Mouse (Mus musculus) hindbrain, embryonic 16.5 days (tissue): ENCODE data around the gene Rhbdd2. TPM values are rescaled to one million over a fixed set of nuclear protein-coding genes. Genes with fewer than 3 reads are reported as not detected.

Experiments used
- ATAC-seq: fragments of 200-750 bp; cut with Nextera tagmentation; 2 replicates; pipeline ENCODE4 v1.8.0; 2017; ENCODE audit warnings: moderate TSS enrichment, moderate library complexity
- H3K27ac ChIP-seq: fragments of 300-500 bp; sonication (generic); 2 replicates; pipeline ENCODE4 v1.5.1; 2014; ENCODE audit warnings: low read depth, mild to moderate bottlenecking, control low read depth, low read length, moderate library complexity
- H3K27me3 ChIP-seq: fragments of 300-500 bp; sonication (generic); replicated peaks from 2 replicates; pipeline ENCODE4 v1.6.1; 2014; ENCODE audit warnings: low read length; ENCODE audit not compliant: control insufficient read depth, insufficient read depth
- H3K36me3 ChIP-seq: fragments of 300-500 bp; sonication (generic); 2 replicates; pipeline ENCODE4 v1.6.1; 2014; ENCODE audit warnings: mild to moderate bottlenecking, low read length, moderate library complexity, mixed read lengths; ENCODE audit not compliant: control insufficient read depth, insufficient read depth
- H3K4me1 ChIP-seq: fragments of 300-500 bp; sonication (generic); 2 replicates; pipeline ENCODE4 v1.6.1; 2014; ENCODE audit warnings: low read depth, low read length; ENCODE audit not compliant: control insufficient read depth, insufficient read depth
- H3K4me2 ChIP-seq: fragments of 300-500 bp; sonication (generic); 2 replicates; pipeline ENCODE4 v1.6.1; 2014; ENCODE audit warnings: mild to moderate bottlenecking, low read length, control low read depth, moderate library complexity
- H3K4me3 ChIP-seq: fragments of 300-500 bp; sonication (generic); 2 replicates; pipeline ENCODE4 v1.5.1; 2014; ENCODE audit warnings: mild to moderate bottlenecking, low read length, control low read depth, moderate library complexity
- H3K9ac ChIP-seq: fragments of 300-500 bp; sonication (generic); 2 replicates; pipeline ENCODE4 v1.6.1; 2014; ENCODE audit warnings: low read depth, mild to moderate bottlenecking, control low read depth, low read length, moderate library complexity
- H3K9me3 ChIP-seq: fragments of 300-500 bp; sonication (generic); 2 replicates; pipeline ENCODE4 v1.6.1; 2014; ENCODE audit warnings: mild to moderate bottlenecking, low read length, moderate library complexity; ENCODE audit not compliant: control insufficient read depth
- WGBS: fragments of 180-500 bp; shearing (Covaris S2); extraction: QIAGEN DNeasy Blood & Tissue Kit; methylation state at CpG from one replicate; pipeline ENCODE4 v1.1.7; 2014; 5-methylcytosine and 5-hydroxymethylcytosine counted together
- polyA plus RNA-seq: library from polyadenylated mRNA; unstranded; fragments of >200 nt; fragmentation: Nextera tagmentation; extraction: Ambion mirVana; gene quantifications from 2 replicates; pipeline ENCODE4 v1.2.1, GENCODE M21; 2015

Gene Rhbdd2
- polyA plus RNA-seq, 1 experiment from 2014 or later, result 98.5 TPM

DNA sequence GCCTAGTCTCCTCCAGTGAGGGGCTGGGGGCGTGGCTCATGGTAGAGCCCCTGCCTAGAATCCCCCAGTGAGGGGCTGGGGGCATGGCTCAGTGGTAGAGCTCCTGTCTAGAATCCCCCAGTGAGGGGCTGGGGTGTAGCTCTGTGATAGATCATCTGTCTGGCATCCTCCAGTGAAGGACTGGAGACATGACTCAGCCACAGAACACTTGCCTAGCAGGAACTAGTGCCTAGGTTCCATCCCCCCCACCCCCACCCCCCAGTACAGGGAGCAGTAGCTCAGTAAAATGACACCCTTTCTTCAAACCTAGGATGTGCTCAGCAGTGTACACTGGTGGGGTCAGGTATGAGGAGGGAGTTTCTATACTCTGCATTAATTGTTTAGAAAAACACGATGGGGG, 38.5 kb downstream of the Rhbdd2 start:
- Histone ChIP-seq H3K27ac (no peak overlapping the region), H3K4me2 (no peak overlapping the region), H3K9me3 (no peaks in the 10 kb centered on the region), H3K4me3 (no peak overlapping the region), H3K4me1 (peaks cover 18% of the 10 kb centered on the region), H3K27me3 (no peaks in the 10 kb centered on the region), H3K36me3 (no peaks in the 10 kb centered on the region), H3K9ac (no peak overlapping the region)
- 83% methylated on average over 2 of the region's 2 CpGs for WGBS
- ATAC-seq, result no peak

DNA sequence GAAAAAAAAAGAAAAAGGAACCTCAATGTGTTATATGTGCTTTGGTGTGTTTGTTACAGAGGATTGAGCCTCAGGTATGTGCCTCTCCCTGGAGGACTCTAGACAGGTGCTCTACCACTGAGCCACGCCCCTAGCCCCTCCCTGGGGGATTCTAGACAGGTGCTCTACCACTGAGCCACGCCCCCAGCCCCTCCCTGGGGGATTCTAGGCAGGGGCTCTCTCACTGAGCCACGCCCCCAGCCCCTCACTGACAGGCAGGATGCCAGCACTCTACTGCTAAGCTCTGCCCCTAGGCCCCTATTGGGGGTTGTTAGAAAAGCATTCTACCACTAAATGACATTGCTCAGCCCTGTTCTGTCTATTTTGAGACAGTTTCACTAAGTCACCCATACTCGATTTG, 40.1 kb downstream of the Rhbdd2 start:
- Histone ChIP-seq H3K27me3 (no peaks in the 10 kb centered on the region), H3K4me3 (no peak overlapping the region), H3K27ac (no peak overlapping the region), H3K9me3 (no peaks in the 10 kb centered on the region), H3K9ac (no peak overlapping the region), H3K4me1 (peaks cover 18% of the 10 kb centered on the region), H3K36me3 (no peaks in the 10 kb centered on the region), H3K4me2 (no peak overlapping the region)
- WGBS, result 85% methylated on average over 4 of the region's 4 CpGs
- no peak for ATAC-seq

DNA sequence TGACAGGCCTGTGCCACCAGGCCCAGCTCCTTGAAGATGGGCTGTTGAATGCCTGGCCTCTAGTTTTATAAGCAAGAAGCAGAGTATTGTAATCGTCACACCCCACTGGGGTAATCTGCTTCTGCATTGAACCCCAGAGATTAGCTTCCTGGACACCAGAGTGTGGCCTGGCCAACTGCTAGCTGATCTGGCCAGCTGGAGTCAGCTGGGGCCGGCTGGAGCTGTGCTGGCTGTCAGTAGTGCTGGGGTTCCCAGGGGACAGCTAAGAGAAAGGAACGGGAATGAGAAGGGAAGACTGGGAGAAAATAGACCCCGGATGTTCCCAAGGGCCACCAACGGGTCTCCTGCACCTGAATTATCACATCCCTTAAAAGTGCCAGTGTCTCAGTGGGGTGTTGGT, 40.6 kb downstream of the Rhbdd2 start:
- no peak overlapping the region for H3K27ac ChIP-seq
- peaks cover 18% of the 10 kb centered on the region for H3K4me1 ChIP-seq
- H3K9me3 ChIP-seq, result no peaks in the 10 kb centered on the region
- H3K36me3 ChIP-seq, result no peaks in the 10 kb centered on the region
- H3K9ac ChIP-seq, result no peak overlapping the region
- no peak for ATAC-seq
- H3K4me2 ChIP-seq, result no peak overlapping the region
- no peaks in the 10 kb centered on the region for H3K27me3 ChIP-seq
- H3K4me3 ChIP-seq, result no peak overlapping the region
- whole genome bisulfite sequencing, result 36% methylated on average over 5 of the region's 5 CpGs

DNA sequence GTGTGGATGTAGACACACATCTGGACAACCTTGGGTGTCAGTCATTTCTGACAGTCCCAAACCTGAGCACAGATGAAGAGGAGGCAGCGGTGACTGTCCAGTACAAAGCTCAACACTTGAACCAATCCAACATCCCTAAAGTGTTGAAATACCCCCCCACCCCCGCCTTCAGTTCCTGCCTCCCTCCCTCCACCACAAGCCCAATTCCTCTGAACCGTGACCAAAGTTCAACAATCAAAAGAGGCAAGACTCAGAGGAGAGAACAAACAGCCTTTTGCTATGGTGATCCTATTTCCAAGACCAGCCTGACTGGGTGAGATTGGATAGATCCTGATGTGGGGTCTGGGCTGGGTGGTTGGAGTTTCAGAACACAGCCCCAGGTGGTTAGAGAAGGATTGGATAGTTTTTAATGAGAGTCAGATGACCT, 41.9 kb downstream of the Rhbdd2 start:
- H3K4me2 ChIP-seq, result no peak overlapping the region; the same call in 1 of the 2 replicates

DNA sequence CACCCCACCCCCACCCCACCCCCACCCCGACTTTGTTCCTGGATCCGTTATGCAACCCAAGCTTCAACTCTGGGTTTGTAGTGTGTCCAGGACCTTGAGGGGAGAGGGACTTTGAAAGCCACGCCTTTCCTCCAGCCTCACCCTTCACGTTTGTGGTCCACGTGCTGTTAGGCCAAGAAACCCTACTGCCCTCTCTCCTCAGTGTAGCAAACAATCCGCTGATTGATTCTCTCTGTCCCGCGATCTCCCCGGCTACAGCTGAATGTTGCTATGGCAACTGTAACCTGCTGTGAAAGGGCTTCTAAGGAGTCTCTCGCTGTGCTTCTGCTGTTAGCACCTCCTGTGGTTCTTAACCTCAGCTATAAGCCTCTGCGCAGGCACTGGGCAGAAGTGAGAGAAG, 42.4 kb downstream of the Rhbdd2 start:
- Histone ChIP-seq H3K9me3 (no peaks in the 10 kb centered on the region), H3K4me3 (no peak overlapping the region), H3K4me2 (peak overlapping the region; percentile 50), H3K27me3 (no peaks in the 10 kb centered on the region), H3K9ac (peak overlapping the region; percentile 42; the same call in 1 of the 2 replicates), H3K27ac (peak overlapping the region; percentile 71), H3K36me3 (no peaks in the 10 kb centered on the region), H3K4me1 (peaks cover 18% of the 10 kb centered on the region)
- under 1% methylated on average over 11 of the region's 11 CpGs for WGBS
- ATAC-seq, result peak; percentile 94

More for the DNA sequence above, 41.9 kb downstream of the Rhbdd2 start:
- ATAC-seq, result peak; percentile 53; the same call in 1 of the 2 replicates
- Histone ChIP-seq H3K9ac (no peak overlapping the region), H3K4me3 (no peak overlapping the region), H3K27me3 (no peaks in the 10 kb centered on the region), H3K36me3 (no peaks in the 10 kb centered on the region), H3K9me3 (no peaks in the 10 kb centered on the region), H3K27ac (peak overlapping the region; percentile 71), H3K4me1 (peaks cover 18% of the 10 kb centered on the region)
- WGBS, result 7% methylated on average over 3 of the region's 3 CpGs

DNA sequence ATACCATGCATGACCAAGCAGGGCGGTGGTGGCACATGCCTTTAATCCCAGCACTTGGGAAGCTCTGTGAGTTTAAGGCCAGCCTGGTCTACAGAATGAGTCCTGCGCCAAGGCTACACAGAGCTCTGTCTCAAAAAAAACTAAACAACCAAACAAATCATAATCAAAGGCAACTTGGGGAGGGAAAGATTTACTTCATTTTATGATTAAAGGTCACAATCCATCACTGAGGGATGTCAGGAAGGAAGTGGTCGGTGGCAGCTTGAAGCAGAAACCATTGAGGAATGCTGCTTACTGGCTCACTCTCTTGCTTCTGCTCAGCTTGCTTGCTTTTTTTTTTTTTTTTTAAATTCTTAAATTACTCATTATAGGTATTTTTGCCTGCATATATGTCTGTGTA, 44.3 kb downstream of the Rhbdd2 start:
- no peak for ATAC-seq
- peaks cover 18% of the 10 kb centered on the region for H3K4me1 ChIP-seq
- H3K4me3 ChIP-seq, result no peak overlapping the region
- 81% methylated on average over 3 of the region's 3 CpGs for WGBS
- no peaks in the 10 kb centered on the region for H3K36me3 ChIP-seq
- no peaks in the 10 kb centered on the region for H3K9me3 ChIP-seq
- no peaks in the 10 kb centered on the region for H3K27me3 ChIP-seq
- no peak overlapping the region for H3K4me2 ChIP-seq
- H3K9ac ChIP-seq, result no peak overlapping the region
- H3K27ac ChIP-seq, result no peak overlapping the region

DNA sequence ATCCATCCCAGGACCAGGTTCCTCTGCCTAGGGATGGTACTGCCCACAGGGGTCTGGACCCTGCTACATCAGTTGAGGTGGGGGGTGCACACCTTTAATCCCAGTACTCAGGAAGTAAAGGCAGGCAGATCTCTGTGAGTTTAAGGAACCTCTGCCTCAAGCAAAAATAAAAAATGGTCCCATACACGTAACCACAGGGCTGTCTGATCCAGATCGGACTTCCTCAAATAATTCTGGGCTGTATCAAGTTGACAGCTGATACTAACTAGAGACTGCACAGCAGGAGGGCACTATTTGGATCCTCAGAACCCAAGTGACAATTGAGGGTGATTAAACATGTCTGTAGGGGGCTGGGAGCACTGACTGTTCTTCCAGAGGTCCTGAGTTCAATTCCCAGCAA, 44.8 kb downstream of the Rhbdd2 start:
- H3K36me3 ChIP-seq, result no peaks in the 10 kb centered on the region
- H3K9me3 ChIP-seq, result no peaks in the 10 kb centered on the region
- H3K4me1 ChIP-seq, result peaks cover 18% of the 10 kb centered on the region
- H3K9ac ChIP-seq, result no peak overlapping the region
- ATAC-seq, result no peak
- H3K27me3 ChIP-seq, result no peaks in the 10 kb centered on the region
- H3K4me3 ChIP-seq, result no peak overlapping the region
- WGBS, result 86% methylated on average over 2 of the region's 2 CpGs
- H3K4me2 ChIP-seq, result no peak overlapping the region
- no peak overlapping the region for H3K27ac ChIP-seq

DNA sequence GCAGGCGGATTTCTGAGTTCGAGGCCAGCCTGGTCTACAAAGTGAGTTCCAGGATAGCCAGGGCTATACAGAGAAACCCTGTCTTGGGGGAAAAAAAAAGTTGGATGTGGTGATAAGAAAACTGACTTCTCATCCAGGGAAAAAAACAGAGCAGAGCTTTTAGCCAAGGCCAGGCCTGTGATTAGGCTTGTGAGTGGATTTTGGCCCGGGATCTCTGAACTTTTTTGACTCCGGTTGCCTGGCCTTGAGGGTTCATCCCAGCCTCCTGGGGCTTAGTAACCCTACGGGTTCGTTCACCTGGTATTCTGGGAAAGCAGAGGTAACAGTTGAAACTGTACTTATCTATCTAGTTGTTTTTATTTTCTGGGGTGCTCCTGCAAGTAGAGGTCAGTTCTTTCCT, 46.1 kb downstream of the Rhbdd2 start:
- H3K4me1 ChIP-seq, result peaks cover 18% of the 10 kb centered on the region
- no peak for ATAC-seq
- no peaks in the 10 kb centered on the region for H3K9me3 ChIP-seq
- no peaks in the 10 kb centered on the region for H3K36me3 ChIP-seq
- H3K9ac ChIP-seq, result no peak overlapping the region
- 95% methylated on average over 6 of the region's 6 CpGs for WGBS
- H3K27me3 ChIP-seq, result no peaks in the 10 kb centered on the region
- H3K4me3 ChIP-seq, result no peak overlapping the region
- no peak overlapping the region for H3K4me2 ChIP-seq
- no peak overlapping the region for H3K27ac ChIP-seq

DNA sequence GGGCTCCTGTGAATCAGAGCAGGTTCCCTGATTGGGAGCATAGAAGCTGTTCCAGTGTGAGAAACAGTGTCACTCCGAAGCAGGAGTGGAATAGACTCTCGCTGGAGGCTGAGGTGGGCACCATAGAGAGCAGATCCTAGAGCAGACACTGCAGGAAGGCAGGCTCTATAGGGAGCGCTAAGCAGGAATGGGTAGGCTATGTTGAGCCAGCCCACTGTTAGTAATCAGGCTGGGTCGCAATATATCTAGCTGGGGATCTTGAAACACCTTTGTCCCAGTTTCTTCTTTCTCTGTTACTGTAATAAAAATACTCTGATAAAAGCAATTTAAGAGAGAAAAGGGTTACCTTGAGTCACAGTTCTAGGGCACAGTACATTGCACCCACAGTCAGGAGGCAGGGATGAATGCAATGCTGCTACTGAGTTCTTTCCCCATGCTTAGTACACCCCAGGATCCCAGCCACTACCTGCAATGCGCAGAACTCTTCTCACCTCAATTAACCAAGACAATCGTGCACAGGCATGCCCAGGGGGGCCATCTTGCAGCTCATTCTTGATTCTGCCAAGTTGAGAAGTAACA, 48.6 kb downstream of the Rhbdd2 start:
- no peaks in the 10 kb centered on the region for H3K36me3 ChIP-seq
- H3K27me3 ChIP-seq, result no peaks in the 10 kb centered on the region
- no peak overlapping the region for H3K27ac ChIP-seq
- no peaks in the 10 kb centered on the region for H3K4me1 ChIP-seq
- no peak overlapping the region for H3K9ac ChIP-seq
- no peak overlapping the region for H3K4me2 ChIP-seq
- no peaks in the 10 kb centered on the region for H3K9me3 ChIP-seq
- 0 out of 2 replicates have a peak, but pooled peaks have one; percentile 34 for ATAC-seq
- 76% methylated on average over 6 of the region's 6 CpGs for WGBS
- no peak overlapping the region for H3K4me3 ChIP-seq
